Mouse (Mus musculus): Measurements from ENCODE around the gene Scgb2a2. TPM values are rescaled to one million over a fixed set of nuclear protein-coding genes. Genes with fewer than 3 reads are reported as not detected.

Scgb2a2 gene
- polyA plus RNA-seq, 1 experiment from 2014 or later = not detected

Small RNA genes lying within 50 kb of the gene (microRNA-seq; reads per million reads assigned to microRNA genes)
- not detected for gene Gm22369 (ENCODE audit: borderline number of aligned reads)

Other genes with a start within 250 kb of the Scgb2a2 start
- gene Incenp, start 52.0 kb downstream of the Scgb2a2 start, polyA plus RNA-seq (2014; fragmentation: Nextera tagmentation; extraction: Ambion mirVana) = 92.2 and 101 TPM in 2 replicates
- gene Fth1, start 133.0 kb downstream of the Scgb2a2 start, polyA plus RNA-seq (2014; fragmentation: Nextera tagmentation; extraction: Ambion mirVana) = 1,303 and 1,312 TPM in 2 replicates
- gene Best1, start 154.1 kb downstream of the Scgb2a2 start, polyA plus RNA-seq (2014; fragmentation: Nextera tagmentation; extraction: Ambion mirVana) = 1.7 and 1.9 TPM in 2 replicates
- gene Rab3il1, start 154.1 kb downstream of the Scgb2a2 start, polyA plus RNA-seq (2014; fragmentation: Nextera tagmentation; extraction: Ambion mirVana) = 53.8 and 56.4 TPM in 2 replicates
- gene Fads3, start 194.0 kb downstream of the Scgb2a2 start, polyA plus RNA-seq (2014; fragmentation: Nextera tagmentation; extraction: Ambion mirVana) = 3.7 TPM in 2 replicates

Data from embryonic facial prominence, embryonic 11.5 days (tissue).